Mouse (Mus musculus) CH12.LX (cell line): ENCODE results near the gene Padi6.

Experiments
- CHD2 ChIP-seq: IDR thresholded peaks from 2 replicates; pipeline ENCODE4 v1.6.1; 2011; ENCODE audit warnings: low read length, improper control_type of control experiment
- CTCF ChIP-seq, 2 experiments: IDR thresholded peaks in 1 of 2; conservative IDR thresholded peaks in 1 of 2; 2 replicates each; pipeline ENCODE4 v1.5.1; 2011 to 2012; ENCODE audit warnings: low read depth in 2 of 2, low read length in 2 of 2, improper control_type of control experiment in 1 of 2, inconsistent platforms in 1 of 2, mild to moderate bottlenecking in 1 of 2, moderate library complexity in 1 of 2
- ELF1 ChIP-seq: IDR thresholded peaks from 2 replicates; pipeline ENCODE4 v1.6.1; 2014; ENCODE audit warnings: low read depth, mild to moderate bottlenecking, inconsistent platforms, low read length, improper control_type of control experiment
- JUN ChIP-seq: IDR thresholded peaks from 2 replicates; pipeline ENCODE4 v1.6.1; 2011; ENCODE audit warnings: low read depth, mild to moderate bottlenecking, low read length, improper control_type of control experiment, moderate library complexity; ENCODE audit not compliant: insufficient read depth
- NRF1 ChIP-seq: IDR thresholded peaks from 2 replicates; pipeline ENCODE4 v1.6.1; 2014; ENCODE audit warnings: low read depth, mild to moderate bottlenecking, inconsistent platforms, low read length, improper control_type of control experiment, moderate library complexity
- POLR2A ChIP-seq: IDR thresholded peaks from 2 replicates; pipeline ENCODE4 v1.6.1; 2011; ENCODE audit warnings: low read depth, mild to moderate bottlenecking, improper control_type of control experiment, low read length
- POLR2AphosphoS2 ChIP-seq: IDR thresholded peaks from 2 replicates; pipeline ENCODE4 v1.6.1; 2011; ENCODE audit warnings: low read depth, low read length, improper control_type of control experiment
- USF1 ChIP-seq: IDR thresholded peaks from 2 replicates; pipeline ENCODE4 v1.6.1; 2014; ENCODE audit warnings: low read depth, mild to moderate bottlenecking, inconsistent platforms, low read length, improper control_type of control experiment
- USF2 ChIP-seq: conservative IDR thresholded peaks from 2 replicates; pipeline ENCODE4 v1.6.1; 2011; ENCODE audit warnings: low read depth, low read length, improper control_type of control experiment

- TF ChIP-seq POLR2AphosphoS2 (no peak; the same call in 1 of the 2 replicates), JUN (no peak), POLR2A (no peak), CTCF (conservative IDR thresholded peaks at IDR 0.05 in 1 of 2, IDR thresholded peaks at IDR 0.05 in 1 of 2; ENCODE audit: low read depth in 2 of 2, low read length in 2 of 2) (no peak), USF2 (no peak), USF1 (no peak), NRF1 (no peak), CHD2 (no peak), ELF1 (no peak)
Observed at GRCm38 (mm10) chr4:140726907-140727306, 15.5 kb downstream of the Padi6 start.
